Mouse (Mus musculus) heart, embryonic 11.5 days (tissue): Measurements from ENCODE around the gene Mapk7. TPM values are rescaled to one million over a fixed set of nuclear protein-coding genes. Genes with fewer than 3 reads are reported as not detected.

Source experiments
- ATAC-seq: fragments of 200-750 bp; cut with Nextera tagmentation; replicated peaks from 2 replicates; pipeline ENCODE4 v1.8.0; 2017; ENCODE audit warnings: moderate library complexity; ENCODE audit not compliant: insufficient number of reproducible peaks, low FRiP score, low TSS enrichment
- H3K27ac ChIP-seq: fragments of 300-500 bp; sonication (generic); 2 replicates; pipeline ENCODE4 v1.5.1; 2014; ENCODE audit warnings: mild to moderate bottlenecking, low read depth, low read length
- H3K27me3 ChIP-seq: fragments of 300-500 bp; sonication (generic); 2 replicates; pipeline ENCODE4 v1.6.1; 2014; ENCODE audit warnings: mild to moderate bottlenecking, low read length, mixed read lengths; ENCODE audit not compliant: control insufficient read depth, insufficient read depth
- H3K36me3 ChIP-seq: fragments of 300-500 bp; sonication (generic); 2 replicates; pipeline ENCODE4 v1.6.1; 2014; ENCODE audit warnings: mild to moderate bottlenecking, low read length, moderate library complexity, mixed read lengths; ENCODE audit not compliant: control insufficient read depth, insufficient read depth
- H3K4me1 ChIP-seq: fragments of 300-500 bp; sonication (generic); 2 replicates; pipeline ENCODE4 v1.6.1; 2014; ENCODE audit warnings: low read length; ENCODE audit not compliant: control insufficient read depth, insufficient read depth
- H3K4me2 ChIP-seq: fragments of 300-500 bp; sonication (generic); 2 replicates; pipeline ENCODE4 v1.6.1; 2014; ENCODE audit warnings: mild to moderate bottlenecking, moderate library complexity
- H3K4me3 ChIP-seq: fragments of 300-500 bp; sonication (generic); 2 replicates; pipeline ENCODE4 v1.5.1; 2014; ENCODE audit warnings: low read depth, low read length
- H3K9ac ChIP-seq: fragments of 300-500 bp; sonication (generic); 2 replicates; pipeline ENCODE4 v1.6.1; 2014; ENCODE audit warnings: mild to moderate bottlenecking, low read depth, low read length, moderate library complexity
- H3K9me3 ChIP-seq: fragments of 300-500 bp; sonication (generic); replicated peaks from 2 replicates; pipeline ENCODE4 v1.6.1; 2016; ENCODE audit warnings: low read length; ENCODE audit not compliant: control insufficient read depth
- WGBS: fragments of 180-500 bp; shearing (Covaris S2); extraction: QIAGEN DNeasy Blood & Tissue Kit; methylation state at CpG from one replicate; pipeline ENCODE4 v1.1.7; 2014; ENCODE audit not compliant: insufficient replicate concordance; 5-methylcytosine and 5-hydroxymethylcytosine counted together
- polyA plus RNA-seq: library from polyadenylated mRNA; unstranded; fragments of >200 nt; fragmentation: Nextera tagmentation; extraction: Ambion mirVana; gene quantifications from 2 replicates; pipeline ENCODE4 v1.2.1, GENCODE M21; 2014

The Mapk7 gene
- polyA plus RNA-seq, 1 experiment from 2014 or later, result 22.3 TPM

GRCm38 (mm10) chr11:61498736-61499504 is 4.7 kb upstream of the Mapk7 start:
- H3K4me1 ChIP-seq, result peaks cover 7% of the 10 kb centered on the region; the same call in 1 of the 2 replicates
- peak overlapping the region; percentile 39; the same call in 1 of the 2 replicates for H3K9ac ChIP-seq
- no peaks in the 10 kb centered on the region for H3K36me3 ChIP-seq
- no peaks in the 10 kb centered on the region for H3K27me3 ChIP-seq
- H3K27ac ChIP-seq, result peak overlapping the region; percentile 35
- no peaks in the 10 kb centered on the region for H3K9me3 ChIP-seq
- H3K4me3 ChIP-seq, result no peak overlapping the region
- WGBS, result 61% methylated on average over 6 of the region's 6 CpGs
- no peak overlapping the region for H3K4me2 ChIP-seq
- ATAC-seq, result no peak

GRCm38 (mm10) chr11:61497490-61497889 is 3.3 kb upstream of the Mapk7 start:
- no peaks in the 10 kb centered on the region for H3K27me3 ChIP-seq
- no peak overlapping the region for H3K4me3 ChIP-seq
- no peaks in the 10 kb centered on the region for H3K9me3 ChIP-seq
- 53% methylated on average over 1 of the region's 1 CpGs for WGBS
- H3K4me1 ChIP-seq, result peaks cover 15% of the 10 kb centered on the region
- H3K9ac ChIP-seq, result no peak overlapping the region
- no peak overlapping the region for H3K4me2 ChIP-seq
- peaks cover 2% of the 10 kb centered on the region; the same call in 1 of the 2 replicates for H3K36me3 ChIP-seq
- no peak overlapping the region for H3K27ac ChIP-seq
- no peak for ATAC-seq

GRCm38 (mm10) chr11:61495528-61495927 is 1.3 kb upstream of the Mapk7 start:
- Histone ChIP-seq H3K4me1 (peaks cover 15% of the 10 kb centered on the region), H3K4me2 (no peak overlapping the region), H3K36me3 (peaks cover 15% of the 10 kb centered on the region), H3K4me3 (no peak overlapping the region), H3K9ac (no peak overlapping the region), H3K9me3 (no peaks in the 10 kb centered on the region), H3K27me3 (no peaks in the 10 kb centered on the region), H3K27ac (no peak overlapping the region)
- WGBS, result 79% methylated on average over 2 of the region's 2 CpGs
- ATAC-seq, result no peak

GRCm38 (mm10) chr11:61493525-61494128 is 579 bp downstream of the Mapk7 start:
- H3K4me1 ChIP-seq, result peaks cover 9% of the 10 kb centered on the region
- no peaks in the 10 kb centered on the region for H3K27me3 ChIP-seq
- H3K9me3 ChIP-seq, result no peaks in the 10 kb centered on the region
- H3K27ac ChIP-seq, result peak overlapping the region; percentile 73; the same call in 1 of the 2 replicates
- ATAC-seq, result peak; percentile 62
- under 1% methylated on average over 47 of the region's 50 CpGs for WGBS
- H3K9ac ChIP-seq, result peak overlapping the region; percentile 88
- H3K4me2 ChIP-seq, result peak overlapping the region; percentile 95
- H3K36me3 ChIP-seq, result peaks cover 32% of the 10 kb centered on the region
- peak overlapping the region; percentile 94 for H3K4me3 ChIP-seq

- ATAC-seq, result no peak
- Histone ChIP-seq H3K27me3 (no peaks in the 10 kb centered on the region), H3K4me1 (peaks cover 9% of the 10 kb centered on the region), H3K27ac (no peak overlapping the region), H3K9ac (peak overlapping the region; percentile 88), H3K4me3 (peak overlapping the region; percentile 94), H3K9me3 (no peaks in the 10 kb centered on the region), H3K36me3 (peaks cover 36% of the 10 kb centered on the region), H3K4me2 (peak overlapping the region; percentile 95)
- 60% methylated on average over 12 of the region's 12 CpGs for WGBS
Measured at GRCm38 (mm10) chr11:61492749-61493401, 1.3 kb downstream of the Mapk7 start.

- 90% methylated on average over 22 of the region's 22 CpGs for WGBS
- Histone ChIP-seq H3K27ac (no peak overlapping the region), H3K36me3 (peaks cover 36% of the 10 kb centered on the region), H3K4me1 (peaks cover 12% of the 10 kb centered on the region), H3K9ac (no peak overlapping the region), H3K4me2 (no peak overlapping the region), H3K9me3 (no peaks in the 10 kb centered on the region), H3K27me3 (no peaks in the 10 kb centered on the region), H3K4me3 (no peak overlapping the region)
- no peak for ATAC-seq
Measured at GRCm38 (mm10) chr11:61490944-61491520, 3.2 kb downstream of the Mapk7 start.

- Histone ChIP-seq H3K27me3 (no peaks in the 10 kb centered on the region), H3K9me3 (no peaks in the 10 kb centered on the region), H3K36me3 (peaks cover 36% of the 10 kb centered on the region), H3K4me1 (peaks cover 21% of the 10 kb centered on the region), H3K27ac (no peak overlapping the region), H3K4me2 (no peak overlapping the region), H3K4me3 (no peak overlapping the region), H3K9ac (no peak overlapping the region)
- no peak for ATAC-seq
- WGBS, result 84% methylated on average over 8 of the region's 8 CpGs
Measured at GRCm38 (mm10) chr11:61489874-61490273, 4.3 kb downstream of the Mapk7 start.

- H3K4me1 ChIP-seq, result peaks cover 28% of the 10 kb centered on the region
- ATAC-seq, result no peak
Measured at GRCm38 (mm10) chr11:61489085-61489484, 5.1 kb downstream of the Mapk7 start.

More at GRCm38 (mm10) chr11:61489085-61489484, 5.1 kb downstream of the Mapk7 start:
- Histone ChIP-seq H3K27me3 (no peaks in the 10 kb centered on the region), H3K9ac (no peak overlapping the region), H3K27ac (no peak overlapping the region), H3K4me3 (no peak overlapping the region), H3K9me3 (no peaks in the 10 kb centered on the region), H3K4me2 (no peak overlapping the region), H3K36me3 (peaks cover 36% of the 10 kb centered on the region)
- 79% methylated on average over 2 of the region's 2 CpGs for WGBS
